Mouse (Mus musculus) heart, postnatal 0 days (tissue): ENCODE data around the gene Ampd3.

ENCODE experiments used
- CTCF ChIP-seq: IDR thresholded peaks from 2 replicates; pipeline ENCODE4 v1.5.1; 2016; ENCODE audit warnings: antibody characterized with exemption, control low read depth, low read depth
- EP300 ChIP-seq: IDR thresholded peaks from 2 replicates; pipeline ENCODE4 v1.6.1; 2016; ENCODE audit warnings: antibody characterized with exemption, low read depth

- no peak for TF ChIP-seq CTCF
- TF ChIP-seq EP300: no peak
Measured at GRCm38 (mm10) chr7:110769094-110769493, 1.1 kb downstream of the Ampd3 start.
